ENCODE assay signal across 8 mouse cellular contexts in the genomic region with DNA sequence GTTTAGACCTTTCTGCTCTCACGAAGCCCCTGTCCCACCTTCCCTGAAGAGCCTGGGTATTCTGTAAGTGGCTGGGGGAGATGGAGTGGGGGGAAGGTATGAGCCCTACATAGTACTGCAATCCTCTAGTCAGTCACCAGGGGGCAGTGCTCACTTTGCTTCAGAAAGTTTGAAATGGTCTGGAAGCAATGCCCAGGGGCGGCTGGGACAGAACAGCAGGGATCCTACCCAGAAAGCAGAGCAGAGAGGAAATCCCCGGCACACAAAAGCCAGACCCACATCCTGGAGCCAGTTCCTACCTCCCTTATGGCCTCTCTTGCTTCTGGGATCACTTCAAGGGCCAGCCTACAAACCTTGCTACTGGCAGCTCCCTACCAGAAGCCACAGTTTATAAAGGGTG. TPM values are rescaled to one million over a fixed set of nuclear protein-coding genes. Genes with fewer than 3 reads are reported as not detected.
DNase-seq lines count a peak whose midpoint lies in the region; ATAC-seq and TF ChIP-seq lines count a peak whose summit lies in the region.

No protein-coding gene starts in this region.

- peak; percentile 56 for DNase-seq in brain, embryonic 18.5 days (ENCODE audit: low read depth, low spot score)
- peak; percentile 81 to 86 for DNase-seq in heart, postnatal 36 days
- DNase-seq in layer of hippocampus, adult 11-12 months (ENCODE audit: low spot score) = peak; percentile 87
- peak; percentile 95 for DNase-seq in lung, embryonic 14.5 days
- peak; percentile 59 for DNase-seq in ovary, adult 18-20 months (ENCODE audit: low spot score)
- DNase-seq in thymus, adult 2 months = peak; percentile 82

- peak; percentile 77 for ATAC-seq in forebrain, embryonic 13.5 days
- ATAC-seq in lung, embryonic 14.5 days (ENCODE audit: insufficient read depth) = peak; percentile 80

- H3K36me3 ChIP-seq in ES-Bruce4 (ENCODE audit: control insufficient read depth, insufficient read depth, low read length, poor library complexity, severe bottlenecking) = no peaks in the 10 kb centered on the region
- peaks cover 51% of the 10 kb centered on the region for H3K36me3 ChIP-seq in forebrain, embryonic 13.5 days (ENCODE audit: poor library complexity, severe bottlenecking)
- H3K36me3 ChIP-seq in lung, embryonic 14.5 days (ENCODE audit: insufficient read depth) = peaks cover 45% of the 10 kb centered on the region
- no peaks in the 10 kb centered on the region for H3K36me3 ChIP-seq in thymus, adult 2 months (ENCODE audit: control insufficient read depth, insufficient read depth, low read length)

- H3K27ac ChIP-seq in ES-Bruce4 (ENCODE audit: insufficient read depth, low read length) = no peak overlapping the region
- H3K27ac ChIP-seq in forebrain, embryonic 13.5 days = peak overlapping the region; percentile 62
- H3K27ac ChIP-seq in lung, embryonic 14.5 days (ENCODE audit: low read depth) = no peak overlapping the region
- no peak overlapping the region for H3K27ac ChIP-seq in thymus, adult 2 months (ENCODE audit: control insufficient read depth, insufficient read depth, low read length)

- no peak overlapping the region for H3K4me3 ChIP-seq in ES-Bruce4 (ENCODE audit: low read depth, low read length)
- no peak overlapping the region for H3K4me3 ChIP-seq in forebrain, embryonic 13.5 days
- no peak overlapping the region for H3K4me3 ChIP-seq in lung, embryonic 14.5 days (ENCODE audit: low read depth, low read length)
- no peak overlapping the region for H3K4me3 ChIP-seq in thymus, adult 2 months (ENCODE audit: control insufficient read depth, insufficient read depth, low read length)

- H3K9ac ChIP-seq in ES-Bruce4 (ENCODE audit: low read depth, poor library complexity, severe bottlenecking) = no peak overlapping the region
- H3K9ac ChIP-seq in forebrain, embryonic 13.5 days = 0 out of 2 replicates have a peak overlapping the region, but pooled peaks have one; percentile 10
- H3K9ac ChIP-seq in lung, embryonic 14.5 days = 0 out of 2 replicates have a peak overlapping the region, but pooled peaks have one; percentile 10

- H3K4me1 ChIP-seq in ES-Bruce4 (ENCODE audit: control insufficient read depth, insufficient read depth, low read length) = no peaks in the 10 kb centered on the region
- H3K4me1 ChIP-seq in forebrain, embryonic 13.5 days = peaks cover 12% of the 10 kb centered on the region; the same call in 1 of the 2 replicates
- H3K4me1 ChIP-seq in lung, embryonic 14.5 days (ENCODE audit: insufficient read depth) = no peaks in the 10 kb centered on the region
- H3K4me1 ChIP-seq in thymus, adult 2 months (replicated peaks; ENCODE audit: control insufficient read depth, insufficient read depth, low read length) = peaks cover 4% of the 10 kb centered on the region

- WGBS in forebrain, embryonic 13.5 days = 17% methylated on average over 3 of the region's 3 CpGs
- WGBS in lung, embryonic 14.5 days = 19% methylated on average over 3 of the region's 3 CpGs
- 29% methylated on average over 3 of the region's 3 CpGs for WGBS in thymus, adult 2 months

- TF ChIP-seq CTCF in ES-Bruce4 (IDR thresholded peaks at IDR 0.05; ENCODE audit: low read depth, low read length) = peak; percentile 78
- TF ChIP-seq CTCF in lung, embryonic 14.5 days (IDR thresholded peaks at IDR 0.05; ENCODE audit: low read depth) = peak; percentile 91
- peak; percentile 50; the same call in 1 of the 2 replicates for TF ChIP-seq CTCF in thymus, adult 2 months (IDR thresholded peaks at IDR 0.05; ENCODE audit: borderline replicate concordance, control insufficient read depth, extremely low read depth, insufficient read depth, low read length, poor library complexity)

- TF ChIP-seq POLR2A in ES-Bruce4 (IDR thresholded peaks at IDR 0.05; ENCODE audit: insufficient read depth, low read length) = no peak
- no peak for TF ChIP-seq POLR2A in thymus, adult 2 months (IDR thresholded peaks at IDR 0.05; ENCODE audit: control insufficient read depth, extremely low read depth, insufficient read depth, low read length, poor library complexity)

- intact Hi-C loops in heart, postnatal 36 days (cut with DNase I) = loop anchor here (1.0 to 10.0 kb wide), 2 partner anchors 139 to 476 kb away; no protein-coding TSS in a partner anchor

- TF ChIP-seq EP300 in ES-Bruce4 (IDR thresholded peaks at IDR 0.05; ENCODE audit: insufficient read depth, low read depth, low read length) = 0 out of 2 replicates have a peak, but pooled peaks have one; percentile 27

- H3K4me2 ChIP-seq in forebrain, embryonic 13.5 days = no peak overlapping the region
- H3K4me2 ChIP-seq in lung, embryonic 14.5 days = no peak overlapping the region

- H3K9me3 ChIP-seq in ES-Bruce4 (replicated peaks; ENCODE audit: control insufficient read depth, insufficient read depth, low read length, poor library complexity, severe bottlenecking) = no peaks in the 10 kb centered on the region
- H3K9me3 ChIP-seq in forebrain, embryonic 13.5 days (replicated peaks) = no peaks in the 10 kb centered on the region
- H3K9me3 ChIP-seq in lung, embryonic 14.5 days (ENCODE audit: low read depth, low read length) = no peaks in the 10 kb centered on the region

- H3K27me3 ChIP-seq in ES-Bruce4 (ENCODE audit: control insufficient read depth, insufficient read depth, low read length, poor library complexity, severe bottlenecking) = no peaks in the 10 kb centered on the region
- no peaks in the 10 kb centered on the region for H3K27me3 ChIP-seq in forebrain, embryonic 13.5 days
- no peaks in the 10 kb centered on the region for H3K27me3 ChIP-seq in lung, embryonic 14.5 days (ENCODE audit: insufficient read depth, low read length)
- no peaks in the 10 kb centered on the region for H3K27me3 ChIP-seq in thymus, adult 2 months (ENCODE audit: control insufficient read depth, insufficient read depth, low read length)

RNA-seq across cellular contexts. Expression of a gene that starts 40.9 kb away (rescaled TPM):
- not detected in 2 replicates for polyA plus RNA-seq in ES-Bruce4 (2011; ENCODE audit: insufficient read depth, insufficient read length, low read depth, missing spikeins)
- polyA plus RNA-seq in forebrain, embryonic 13.5 days (2015; fragmentation: Nextera tagmentation; extraction: Ambion mirVana) = 2.1 and 2.4 TPM in 2 replicates
- 1 to 10 TPM; 4.8 to 7.1 TPM for total RNA-seq in heart, postnatal 36 days (2021)
- 23.6 and 25.0 TPM in 2 replicates for polyA plus RNA-seq in lung, embryonic 14.5 days (2014; fragmentation: Nextera tagmentation; extraction: Ambion mirVana)
- 10.5 and 12.3 TPM in 2 replicates for polyA plus RNA-seq in thymus, adult 2 months (2012; rRNA removed)
